Mouse (Mus musculus): ENCODE results near the gene Slc38a11.

Slc38a11 gene

GRCm38 (mm10) chr2:65363828-65364497 is at the start of gene Slc38a11:
Slc38a11 (minus strand) TSS chr2:65364034.
- no peak for DNase-seq (ENCODE audit: low read depth, low spot score)

DNA sequence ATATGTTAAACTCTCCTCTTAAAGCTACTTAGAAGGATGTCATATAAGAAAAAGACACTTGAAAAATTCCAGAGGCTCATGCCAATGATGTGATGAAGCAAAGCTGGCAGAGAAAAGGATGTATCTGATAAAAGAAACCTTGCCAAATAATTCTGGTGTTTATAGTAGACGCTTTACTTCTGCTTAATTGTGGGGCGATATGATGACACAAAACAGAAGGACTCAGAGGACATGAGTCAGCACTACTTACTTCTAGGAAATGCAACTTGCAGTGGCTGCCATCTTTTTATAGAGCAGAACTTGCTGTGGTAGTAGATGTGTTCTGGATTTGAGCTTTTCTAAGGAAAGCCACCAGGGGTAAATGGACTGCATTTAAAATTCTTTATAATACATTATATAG is 43.3 kb upstream of the Slc38a11 start:
- DNase-seq (ENCODE audit: low read depth, low spot score): no peak

DNA sequence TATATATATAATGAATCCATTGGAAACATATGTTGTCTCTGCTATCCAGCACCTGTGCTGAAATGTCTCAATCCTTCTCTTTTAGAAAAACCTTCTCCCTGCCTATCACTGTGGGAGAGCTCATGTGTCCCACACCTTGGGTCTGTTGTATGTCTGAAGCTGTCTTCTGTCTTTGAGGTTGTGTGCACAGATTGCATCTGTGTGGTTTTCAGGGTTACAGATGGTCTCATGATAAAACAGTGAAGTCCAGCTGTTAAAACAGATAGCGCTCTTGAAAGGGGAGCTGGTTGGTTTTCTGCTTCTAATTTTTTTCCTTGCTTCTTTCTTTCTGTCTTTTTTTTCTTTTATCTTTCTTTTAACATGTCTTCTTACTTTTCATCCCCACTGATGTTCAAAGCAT is 41.6 kb upstream of the Slc38a11 start:
- no peak for DNase-seq (ENCODE audit: low read depth, low spot score)

GRCm38 (mm10) chr2:65402001-65402400 is 38.2 kb upstream of the Slc38a11 start:
- no peak for DNase-seq (ENCODE audit: low read depth, low spot score)

DNA sequence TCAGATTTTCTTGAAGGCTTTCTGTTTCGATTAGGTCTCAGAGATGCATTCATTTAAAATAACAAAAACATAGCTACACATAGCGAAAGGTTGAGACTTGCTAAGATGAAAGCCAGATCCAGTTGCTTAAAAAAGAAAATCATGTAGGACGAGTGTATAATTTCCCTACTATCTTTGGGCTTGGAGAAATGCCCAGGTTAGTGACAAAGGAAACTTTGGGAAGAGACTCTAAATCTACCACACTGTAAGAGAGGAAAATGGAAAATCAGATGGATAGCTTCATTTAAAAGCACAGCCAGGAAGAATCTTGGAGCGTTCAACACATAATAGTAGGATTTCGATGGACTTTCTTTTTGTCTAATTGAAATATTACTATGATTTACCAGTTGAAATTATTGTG is 36.1 kb upstream of the Slc38a11 start:
- DNase-seq (ENCODE audit: low read depth, low spot score): no peak

DNA sequence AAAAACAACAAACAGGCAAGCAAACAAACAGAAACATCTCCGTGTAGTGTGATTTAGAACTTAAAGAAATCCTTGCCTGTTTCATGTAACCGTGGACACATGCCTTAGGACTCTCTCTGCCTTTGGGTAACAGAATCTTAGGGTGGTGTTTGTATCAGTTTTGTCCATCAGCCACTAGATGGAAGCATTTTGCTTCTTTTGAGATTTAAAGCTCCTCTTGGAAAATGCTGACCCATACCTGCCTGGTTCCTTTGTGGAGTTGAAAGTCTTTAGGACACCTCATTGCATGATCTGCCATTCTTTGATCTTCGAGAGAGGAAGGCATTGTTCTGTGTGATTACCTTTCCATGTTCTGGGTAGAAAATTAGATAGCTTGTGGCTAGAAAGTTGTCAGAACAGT is 32.3 kb upstream of the Slc38a11 start:
- DNase-seq (ENCODE audit: low read depth, low spot score): peak; percentile 12

- no peak for DNase-seq (ENCODE audit: low read depth, low spot score)
Observed at GRCm38 (mm10) chr2:65393061-65393460, 29.2 kb upstream of the Slc38a11 start.

- DNase-seq (ENCODE audit: low read depth, low spot score): peak; percentile 33
Observed at GRCm38 (mm10) chr2:65391322-65391721, 27.5 kb upstream of the Slc38a11 start.

GRCm38 (mm10) chr2:65384815-65385214 is 21.0 kb upstream of the Slc38a11 start:
- DNase-seq (ENCODE audit: low read depth, low spot score): no peak

- no peak for DNase-seq (ENCODE audit: low read depth, low spot score)
Observed at GRCm38 (mm10) chr2:65382485-65382884, 18.7 kb upstream of the Slc38a11 start.

DNA sequence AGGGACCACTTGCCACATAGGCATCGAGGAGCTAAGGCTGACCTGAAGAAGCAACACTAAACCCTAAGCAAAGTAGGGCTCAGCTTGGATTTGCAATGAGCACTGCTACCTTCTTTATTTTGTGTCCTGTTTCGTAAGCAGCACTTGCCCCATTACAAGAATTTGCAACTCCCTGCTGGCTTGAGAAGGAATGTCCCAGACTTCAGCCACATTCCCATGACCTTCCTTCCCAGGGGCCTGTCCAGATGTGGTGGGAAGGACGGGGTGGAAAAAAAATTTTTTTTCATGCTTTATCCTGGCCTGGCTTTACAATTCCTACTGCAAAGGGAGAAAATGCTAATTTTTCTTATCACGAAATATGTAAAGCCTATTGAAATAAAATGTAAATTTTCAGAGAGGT is 14.6 kb upstream of the Slc38a11 start:
- no peak for DNase-seq (ENCODE audit: low read depth, low spot score)

- DNase-seq (ENCODE audit: low read depth, low spot score): no peak
Observed at GRCm38 (mm10) chr2:65374410-65374809, 10.6 kb upstream of the Slc38a11 start.

GRCm38 (mm10) chr2:65373076-65373475 is 9.2 kb upstream of the Slc38a11 start:
- DNase-seq (ENCODE audit: low read depth, low spot score): no peak

DNA sequence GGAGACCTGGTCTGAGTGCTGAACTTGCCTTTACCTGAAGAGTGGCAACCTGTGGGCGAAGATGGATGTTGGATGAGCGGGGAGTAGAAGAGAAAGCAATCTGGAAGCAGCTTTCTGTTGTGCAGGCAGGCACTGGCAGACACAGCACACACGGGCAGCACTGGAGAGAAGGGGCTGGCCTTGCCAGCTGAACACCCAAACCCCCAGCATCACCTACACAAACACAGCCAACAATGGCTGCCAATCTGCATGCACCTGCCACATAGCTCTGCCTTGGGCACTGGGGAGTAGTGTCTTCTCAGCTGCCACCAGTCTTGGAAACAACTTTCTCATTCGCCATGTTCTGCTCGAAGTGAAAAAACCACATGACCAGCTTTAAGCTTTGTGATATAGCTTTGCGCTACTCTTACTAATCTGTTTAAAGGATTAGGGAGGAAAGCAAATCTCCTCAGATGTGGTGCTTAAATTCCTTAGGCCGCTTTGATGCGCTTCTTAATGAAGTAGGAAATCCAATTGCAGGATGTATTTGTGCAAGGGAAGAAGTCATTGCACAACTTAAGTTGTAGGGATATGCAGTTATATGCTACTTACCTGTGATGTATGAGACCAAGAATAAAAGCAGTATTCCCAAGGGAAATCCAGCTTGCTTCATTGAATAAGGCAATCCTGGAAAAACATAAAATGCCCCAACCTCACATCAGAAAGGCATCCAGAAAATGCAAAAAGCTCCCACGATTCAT is 2.9 kb downstream of the Slc38a11 start:
- no peak for DNase-seq (ENCODE audit: low read depth, low spot score)

DNA sequence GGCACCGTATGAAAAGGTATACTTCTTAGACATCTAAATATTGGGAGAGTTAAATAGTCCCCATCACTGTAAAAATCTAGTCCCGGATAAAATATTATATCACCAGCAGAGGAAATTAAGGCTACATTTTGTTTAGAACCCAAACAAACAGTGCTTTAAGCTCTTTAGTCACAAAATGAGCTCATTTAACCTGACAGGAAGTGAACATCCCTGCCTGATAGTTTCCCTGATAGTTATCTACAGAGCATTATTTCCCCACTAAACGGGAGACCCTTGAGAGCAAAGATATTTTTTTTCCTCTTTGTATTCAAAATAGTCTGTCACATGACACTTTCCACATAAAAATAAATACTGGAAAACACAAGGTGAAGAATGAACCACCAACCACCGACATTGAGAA is 16.5 kb downstream of the Slc38a11 start:
- no peak for DNase-seq (ENCODE audit: low read depth, low spot score)

DNA sequence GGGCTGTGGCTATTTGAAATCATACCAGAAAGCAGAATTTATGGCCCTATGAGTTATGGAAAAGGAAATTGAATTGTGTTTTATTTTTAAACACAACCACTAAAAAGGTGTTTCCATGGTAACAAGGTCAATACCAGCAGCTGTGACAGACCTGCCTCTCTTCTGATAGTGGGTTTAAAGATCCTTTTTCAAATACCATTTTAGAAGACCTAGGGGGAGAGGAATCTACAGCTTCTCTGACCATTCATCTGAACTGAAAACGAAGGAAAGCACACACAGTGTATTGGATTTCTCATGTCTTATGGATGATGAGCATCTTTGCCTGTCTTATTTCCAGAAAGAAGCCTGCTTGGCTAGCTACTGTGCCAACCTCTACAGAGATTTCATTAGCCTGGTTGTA is 16.9 kb downstream of the Slc38a11 start:
- no peak for DNase-seq (ENCODE audit: low read depth, low spot score)

- DNase-seq (ENCODE audit: low read depth, low spot score): no peak
Observed at GRCm38 (mm10) chr2:65346037-65346436, 17.8 kb downstream of the Slc38a11 start.

DNA sequence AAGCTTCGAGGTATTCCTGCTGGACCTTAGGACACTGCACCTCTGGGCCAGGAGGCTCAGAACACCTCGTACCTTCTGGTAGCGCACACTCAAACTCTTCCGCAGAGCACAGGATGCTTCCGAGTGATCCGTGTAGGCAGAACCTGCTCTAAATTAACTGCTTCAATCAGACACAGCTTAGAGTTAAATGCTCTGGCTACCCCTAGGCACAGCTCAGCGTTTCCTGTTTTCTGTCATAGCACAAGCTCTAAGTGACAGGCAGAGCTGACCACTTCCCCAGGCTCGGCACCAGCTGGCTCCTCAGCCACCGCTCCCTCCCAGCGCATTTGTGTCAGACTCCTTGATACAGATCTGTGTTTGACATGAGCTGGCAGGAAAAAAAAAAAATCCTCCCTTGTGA is 21.8 kb downstream of the Slc38a11 start:
- DNase-seq (ENCODE audit: low read depth, low spot score): peak; percentile 68

- no peak for DNase-seq (ENCODE audit: low read depth, low spot score)
Observed at GRCm38 (mm10) chr2:65340839-65341238, 23.0 kb downstream of the Slc38a11 start.

DNA sequence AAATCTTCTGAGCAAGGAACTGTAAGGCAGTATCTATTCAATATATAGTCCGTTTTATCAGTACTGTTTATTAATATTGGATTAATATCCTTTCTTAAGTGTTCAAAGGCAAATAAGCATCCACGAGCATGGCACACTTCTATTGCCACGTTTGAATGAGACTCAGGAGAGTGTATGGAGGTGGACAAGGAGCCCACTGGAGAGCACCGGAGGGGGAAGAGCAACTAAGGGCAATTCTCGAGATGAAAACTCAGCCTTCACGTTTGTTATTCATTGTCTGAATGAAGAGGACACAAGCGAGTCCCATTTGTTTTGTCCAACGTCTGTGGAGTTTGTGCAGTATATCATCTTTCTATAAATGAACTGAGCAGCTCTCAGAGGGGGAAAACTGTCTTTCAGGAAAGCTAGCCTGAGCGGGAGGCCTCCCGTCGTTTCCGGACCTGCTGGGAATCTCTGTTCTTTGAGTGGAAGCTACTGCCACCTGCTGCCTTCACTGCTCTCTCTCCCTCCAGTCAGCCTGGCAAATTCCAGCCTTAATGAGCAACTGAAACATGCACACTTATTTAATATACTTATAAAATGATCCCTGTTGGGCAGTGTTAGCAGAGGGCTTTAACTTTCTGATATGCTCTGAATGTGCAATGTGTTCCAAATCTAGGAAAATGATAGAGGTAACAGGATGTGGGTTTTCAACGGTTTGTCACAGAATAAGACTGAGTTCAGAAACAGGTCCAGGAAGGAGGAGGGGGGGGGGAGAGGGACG is 26.3 kb downstream of the Slc38a11 start:
- peak; percentile 63 for DNase-seq (ENCODE audit: low read depth, low spot score)

DNA sequence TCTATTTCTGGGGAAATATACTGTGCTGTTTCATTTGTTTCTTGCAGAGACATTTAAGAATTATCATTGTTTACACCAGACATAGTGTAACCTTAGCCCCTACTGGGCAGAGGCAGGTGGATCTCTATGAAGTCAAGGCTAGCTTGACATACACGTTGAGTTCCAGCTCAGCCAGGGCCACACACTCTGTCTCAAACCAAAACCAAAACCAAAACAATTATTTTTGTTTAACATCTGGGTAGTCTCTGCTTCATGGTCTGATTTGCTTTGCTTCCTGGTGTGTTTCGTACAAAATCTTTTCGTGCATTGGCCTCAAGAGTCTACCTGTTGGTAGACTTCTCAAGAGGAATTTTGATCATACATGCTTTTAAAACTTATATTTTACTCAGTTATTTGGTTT is 27.2 kb downstream of the Slc38a11 start:
- DNase-seq (ENCODE audit: low read depth, low spot score): peak; percentile 26

- DNase-seq (ENCODE audit: low read depth, low spot score): no peak
Observed at GRCm38 (mm10) chr2:65334091-65334490, 29.7 kb downstream of the Slc38a11 start.

DNA sequence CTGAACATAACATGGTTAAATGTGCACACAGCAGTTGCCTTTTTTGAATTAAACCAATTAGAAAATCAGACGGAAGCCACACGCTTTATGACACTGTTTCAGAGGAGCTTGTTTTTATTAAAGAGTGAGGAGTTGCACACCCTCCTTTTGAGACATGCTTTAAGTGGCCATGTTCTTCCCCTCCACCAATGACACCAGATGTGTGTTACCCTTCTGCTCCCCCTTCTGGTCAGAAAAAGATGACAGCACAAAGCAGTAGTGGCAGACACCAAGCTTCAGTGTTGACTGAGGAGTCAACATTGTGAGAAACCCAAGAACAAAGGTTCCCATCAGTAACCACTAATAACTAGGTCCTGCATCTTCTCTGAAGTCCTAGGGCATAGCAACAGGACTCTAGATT is 32.5 kb downstream of the Slc38a11 start:
- DNase-seq (ENCODE audit: low read depth, low spot score): peak; percentile 78
